Mouse (Mus musculus) spleen, adult 2 months (tissue): Measurements from ENCODE around the gene Rrp15. TPM values are rescaled to one million over a fixed set of nuclear protein-coding genes. Genes with fewer than 3 reads are reported as not detected.

Experiments used
- DNase-seq, 2 experiments: peaks; one replicate each; pipeline versions ENCODE4 v3.0.0 to v3.0.0-alpha.2; 2012 to 2021; ENCODE audit warnings: low spot score in 2 of 2, low read depth in 1 of 2
- H3K27ac ChIP-seq: fragments of 200-500 bp; 2 replicates; pipeline ENCODE4 v1.5.1; 2012; ENCODE audit warnings: low read length, inconsistent platforms; ENCODE audit not compliant: insufficient read depth
- H3K27me3 ChIP-seq: fragments of 200-500 bp; 2 replicates; pipeline ENCODE4 v1.6.1; 2012; ENCODE audit warnings: mild to moderate bottlenecking, moderate library complexity, low read length, inconsistent platforms; ENCODE audit not compliant: control insufficient read depth, insufficient read depth
- H3K36me3 ChIP-seq: fragments of 200-500 bp; 2 replicates; pipeline ENCODE4 v1.6.1; 2012; ENCODE audit warnings: mild to moderate bottlenecking, low read length, inconsistent platforms; ENCODE audit not compliant: control insufficient read depth, insufficient read depth
- H3K4me1 ChIP-seq: fragments of 200-500 bp; 2 replicates; pipeline ENCODE4 v1.6.1; 2011; ENCODE audit warnings: inconsistent platforms; ENCODE audit not compliant: control insufficient read depth, insufficient read depth, insufficient read length
- H3K4me3 ChIP-seq: fragments of 200-500 bp; 2 replicates; pipeline ENCODE4 v1.5.1; 2011; ENCODE audit warnings: mild to moderate bottlenecking, inconsistent platforms; ENCODE audit not compliant: insufficient read depth, insufficient read length; ENCODE audit errors: extremely low read depth
- CTCF ChIP-seq: fragments of 200-500 bp; IDR thresholded peaks from 2 replicates; pipeline ENCODE4 v1.5.1; 2011; ENCODE audit warnings: mild to moderate bottlenecking, inconsistent platforms; ENCODE audit not compliant: insufficient read depth, insufficient read length, insufficient replicate concordance; ENCODE audit errors: extremely low read depth
- POLR2A ChIP-seq: fragments of 200-500 bp; IDR thresholded peaks from 2 replicates; pipeline ENCODE4 v1.6.1; 2011; ENCODE audit warnings: low read depth, low read length, inconsistent platforms
- WGBS: fragments of 180-500 bp; shearing (Covaris S2); methylation state at CpG from one replicate; pipeline ENCODE4 v1.1.7; 2018; 5-methylcytosine and 5-hydroxymethylcytosine counted together
- polyA plus RNA-seq: library from polyadenylated mRNA; depleted of rRNA; stranded (reverse); fragments of >200 nt; gene quantifications from 2 replicates; pipeline ENCODE4 v1.2.3, GENCODE M21; 2012

Rrp15 gene
- polyA plus RNA-seq, 1 experiment: 2.3 TPM

- Histone ChIP-seq H3K27me3 (no peaks in the 10 kb centered on the region), H3K4me1 (no peaks in the 10 kb centered on the region), H3K27ac (no peak overlapping the region), H3K36me3 (peaks cover 16% of the 10 kb centered on the region), H3K4me3 (no peak overlapping the region)
- no peak for TF ChIP-seq POLR2A
- no peak for DNase-seq
- 93% methylated on average over 8 of the region's 8 CpGs for WGBS
Measured at GRCm38 (mm10) chr1:186733052-186733451, 16.1 kb downstream of the Rrp15 start.

DNA sequence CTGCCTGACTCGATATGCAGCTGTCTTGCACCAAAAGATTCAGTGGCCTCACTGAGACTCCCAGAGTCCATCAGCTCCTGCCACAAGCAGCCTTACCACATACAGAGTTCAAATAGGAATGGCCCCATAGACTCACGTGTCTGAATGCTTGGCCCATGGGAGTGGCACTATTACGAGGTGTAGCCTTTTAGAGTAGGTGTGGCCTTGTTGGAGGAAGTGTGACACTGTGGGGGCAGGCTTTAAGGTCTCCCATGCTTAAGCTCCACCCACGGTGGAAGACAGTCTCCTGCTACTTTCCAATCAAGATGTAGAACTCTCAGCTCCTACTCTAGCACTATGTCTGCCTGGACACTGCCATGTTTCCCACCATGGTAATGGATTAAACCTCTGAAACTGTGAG is 20.4 kb downstream of the Rrp15 start:
- H3K4me3 ChIP-seq: no peak overlapping the region
- no peaks in the 10 kb centered on the region for H3K27me3 ChIP-seq
- peaks cover 5% of the 10 kb centered on the region; the same call in 1 of the 2 replicates for H3K36me3 ChIP-seq
- no peak for DNase-seq
- WGBS: 73% methylated on average over 4 of the region's 4 CpGs
- TF ChIP-seq CTCF: no peak
- TF ChIP-seq POLR2A: no peak
- H3K27ac ChIP-seq: no peak overlapping the region
- H3K4me1 ChIP-seq: no peaks in the 10 kb centered on the region

GRCm38 (mm10) chr1:186726117-186726516 is 23.0 kb downstream of the Rrp15 start:
- Histone ChIP-seq H3K36me3 (0 out of 2 replicates have a peak, but pooled peaks cover 1% of the 10 kb centered on the region), H3K4me1 (no peaks in the 10 kb centered on the region), H3K27me3 (no peaks in the 10 kb centered on the region), H3K4me3 (no peak overlapping the region), H3K27ac (no peak overlapping the region)
- 95% methylated on average over 7 of the region's 7 CpGs for WGBS
- TF ChIP-seq CTCF: no peak
- TF ChIP-seq POLR2A: no peak
- no peak for DNase-seq

DNA sequence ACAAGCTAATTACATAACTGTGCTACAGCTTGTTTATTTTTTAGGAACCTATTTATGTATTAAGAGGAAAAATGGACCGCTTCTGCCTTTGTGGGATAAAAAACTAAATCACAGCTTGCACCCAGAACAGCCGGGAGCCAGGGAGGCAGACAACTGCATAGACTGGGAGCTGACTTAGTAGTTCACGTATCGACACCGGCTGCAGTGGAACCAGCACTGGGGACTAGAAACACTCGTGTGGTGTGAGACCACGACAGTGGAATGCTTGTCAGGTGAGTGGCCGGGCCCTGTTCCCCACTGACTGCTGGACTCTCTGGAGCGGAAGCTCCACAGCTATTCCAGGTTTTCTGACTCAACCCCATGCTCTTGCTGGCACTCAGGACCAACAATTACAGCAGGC is 26.9 kb downstream of the Rrp15 start:
- no peak for TF ChIP-seq POLR2A
- TF ChIP-seq CTCF: no peak
- H3K27ac ChIP-seq: no peak overlapping the region
- no peaks in the 10 kb centered on the region for H3K27me3 ChIP-seq
- no peak overlapping the region for H3K4me3 ChIP-seq
- DNase-seq: no peak
- no peaks in the 10 kb centered on the region for H3K4me1 ChIP-seq
- H3K36me3 ChIP-seq: peaks cover 7% of the 10 kb centered on the region
- 90% methylated on average over 9 of the region's 9 CpGs for WGBS

GRCm38 (mm10) chr1:186721846-186722245 is 27.3 kb downstream of the Rrp15 start:
- peaks cover 9% of the 10 kb centered on the region for H3K36me3 ChIP-seq
- 44% methylated on average over 12 of the region's 12 CpGs for WGBS
- DNase-seq: peak; percentile 26 to 57
- H3K27ac ChIP-seq: no peak overlapping the region
- TF ChIP-seq POLR2A (no peak), CTCF (peak; percentile 92)
- no peaks in the 10 kb centered on the region for H3K4me1 ChIP-seq
- no peak overlapping the region for H3K4me3 ChIP-seq
- no peaks in the 10 kb centered on the region for H3K27me3 ChIP-seq

- Histone ChIP-seq H3K27ac (no peak overlapping the region), H3K4me3 (no peak overlapping the region), H3K36me3 (peaks cover 9% of the 10 kb centered on the region), H3K4me1 (no peaks in the 10 kb centered on the region), H3K27me3 (no peaks in the 10 kb centered on the region)
- WGBS: 92% methylated on average over 11 of the region's 11 CpGs
- TF ChIP-seq POLR2A (no peak), CTCF (no peak)
- DNase-seq: no peak
Measured at GRCm38 (mm10) chr1:186721166-186721565, 28.0 kb downstream of the Rrp15 start.

GRCm38 (mm10) chr1:186719708-186720107 is 29.4 kb downstream of the Rrp15 start:
- H3K4me1 ChIP-seq: no peaks in the 10 kb centered on the region
- no peak overlapping the region for H3K4me3 ChIP-seq
- WGBS: 92% methylated on average over 9 of the region's 9 CpGs
- H3K27ac ChIP-seq: no peak overlapping the region
- DNase-seq: peak in 1 of 2 experiments; percentile 2
- peaks cover 9% of the 10 kb centered on the region for H3K36me3 ChIP-seq
- no peak for TF ChIP-seq POLR2A
- TF ChIP-seq CTCF: no peak
- H3K27me3 ChIP-seq: no peaks in the 10 kb centered on the region

GRCm38 (mm10) chr1:186718881-186719280 is 30.3 kb downstream of the Rrp15 start:
- Histone ChIP-seq H3K27me3 (no peaks in the 10 kb centered on the region), H3K4me3 (no peak overlapping the region), H3K27ac (no peak overlapping the region), H3K4me1 (no peaks in the 10 kb centered on the region), H3K36me3 (peaks cover 9% of the 10 kb centered on the region)
- DNase-seq: no peak
- TF ChIP-seq CTCF (no peak), POLR2A (no peak)
- 94% methylated on average over 5 of the region's 5 CpGs for WGBS
